Mouse (Mus musculus): ENCODE results near the gene Hoxb6.

DNA sequence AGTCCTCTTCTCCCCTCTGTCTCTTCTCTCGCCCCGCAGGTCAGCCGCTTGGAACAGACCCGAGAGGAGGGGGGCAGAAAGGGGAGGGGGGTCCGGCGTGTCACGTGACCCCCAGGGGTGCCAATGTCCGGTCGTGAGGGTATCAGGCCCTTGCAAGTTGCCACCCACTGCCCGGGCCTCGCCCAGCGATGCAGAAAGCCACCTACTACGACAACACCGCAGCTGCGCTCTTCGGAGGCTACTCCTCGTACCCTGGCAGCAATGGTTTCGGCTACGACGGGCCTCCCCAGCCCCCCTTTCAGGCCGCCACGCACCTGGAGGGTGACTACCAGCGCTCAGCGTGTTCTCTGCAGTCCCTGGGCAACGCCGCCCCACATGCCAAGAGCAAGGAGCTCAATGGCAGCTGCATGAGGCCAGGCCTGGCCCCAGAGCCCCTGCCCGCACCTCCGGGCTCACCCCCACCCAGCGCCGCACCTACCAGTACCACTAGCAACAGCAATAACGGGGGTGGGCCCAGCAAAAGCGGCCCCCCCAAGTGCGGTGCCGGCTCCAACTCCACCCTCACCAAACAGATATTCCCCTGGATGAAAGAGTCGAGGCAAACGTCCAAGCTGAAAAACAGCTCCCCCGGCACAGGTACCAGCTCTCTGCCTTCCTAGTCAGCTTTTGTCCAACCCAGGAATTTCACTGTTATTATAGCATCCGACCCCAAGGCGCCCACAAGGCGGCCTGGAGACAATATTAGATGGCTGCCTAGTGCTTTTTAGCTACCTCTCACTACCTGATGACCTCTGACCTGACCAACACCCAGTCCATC, 52.0 kb downstream of the Hoxb6 start:
- TF ChIP-seq CTCF (conservative IDR thresholded peaks at IDR 0.05; ENCODE audit: low read length) (no peak), POU5F1 (IDR thresholded peaks at IDR 0.05; ENCODE audit: borderline replicate concordance, low read length) (no peak)

Data from E14TG2a.4 (cell line).